Mouse (Mus musculus): ENCODE measurements around the gene Slc28a3. TPM values are rescaled to one million over a fixed set of nuclear protein-coding genes. Genes with fewer than 3 reads are reported as not detected.
A peak's percentile ranks its signal among the peaks of the same experiment; 100 is the strongest.

The Slc28a3 gene
- polyA plus RNA-seq, 1 experiment from 2014 or later: 2.3 TPM

- Histone ChIP-seq H3K4me2 (ENCODE audit: low read depth, low read length) (no peak overlapping the region), H3K36me3 (ENCODE audit: control insufficient read depth, insufficient read depth, low read length) (no peaks in the 10 kb centered on the region), H3K4me3 (replicated peaks; ENCODE audit: low read length) (no peak overlapping the region), H3K9me3 (replicated peaks; ENCODE audit: control insufficient read depth, low read length) (no peaks in the 10 kb centered on the region), H3K27ac (ENCODE audit: low read length) (peak overlapping the region; percentile 72; the same call in 1 of the 2 replicates), H3K4me1 (ENCODE audit: control insufficient read depth, insufficient read depth, low read length) (peaks cover 12% of the 10 kb centered on the region; the same call in 1 of the 2 replicates), H3K27me3 (ENCODE audit: control insufficient read depth, insufficient read depth, low read length) (no peaks in the 10 kb centered on the region; the same call in 1 of the 2 replicates), H3K9ac (ENCODE audit: low read length) (no peak overlapping the region)
- 28% methylated on average over 7 of the region's 7 CpGs for WGBS
- ATAC-seq (ENCODE audit: insufficient read depth, low FRiP score): no peak
These were observed 63.1 kb downstream of the Slc28a3 start for GRCm38 (mm10) chr13:58547570-58547969.

- no peak overlapping the region for H3K9ac ChIP-seq (ENCODE audit: low read length)
- 59% methylated on average over 12 of the region's 12 CpGs for WGBS
- H3K9me3 ChIP-seq (replicated peaks; ENCODE audit: control insufficient read depth, low read length): no peaks in the 10 kb centered on the region
- H3K27ac ChIP-seq (ENCODE audit: low read length): no peak overlapping the region
- H3K4me3 ChIP-seq (replicated peaks; ENCODE audit: low read length): no peak overlapping the region
- no peaks in the 10 kb centered on the region for H3K36me3 ChIP-seq (ENCODE audit: control insufficient read depth, insufficient read depth, low read length)
- no peak for ATAC-seq (ENCODE audit: insufficient read depth, low FRiP score)
- no peaks in the 10 kb centered on the region for H3K27me3 ChIP-seq (ENCODE audit: control insufficient read depth, insufficient read depth, low read length)
- peaks cover 10% of the 10 kb centered on the region; the same call in 1 of the 2 replicates for H3K4me1 ChIP-seq (ENCODE audit: control insufficient read depth, insufficient read depth, low read length)
- no peak overlapping the region for H3K4me2 ChIP-seq (ENCODE audit: low read depth, low read length)
These were observed 66.8 kb downstream of the Slc28a3 start for GRCm38 (mm10) chr13:58543688-58544408.

DNA sequence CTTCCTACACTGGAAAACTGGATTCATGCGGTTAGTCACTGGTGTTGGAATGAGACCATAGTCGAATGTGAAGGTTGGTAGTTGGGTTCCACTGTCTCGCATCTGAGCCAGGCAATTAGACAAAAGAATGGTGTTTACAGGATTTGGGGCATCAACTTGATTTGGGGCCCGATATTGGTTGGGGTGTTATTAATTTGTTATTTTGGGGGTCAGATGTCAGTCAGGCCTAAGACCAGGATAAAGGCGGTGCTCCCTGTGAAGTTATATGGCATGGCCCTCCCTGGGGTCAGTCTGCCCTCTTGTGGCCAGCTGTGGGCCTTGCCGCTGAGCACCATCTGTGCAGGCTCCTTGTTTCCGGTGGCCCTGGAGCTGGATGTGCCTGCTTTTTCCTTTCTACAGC, 67.6 kb downstream of the Slc28a3 start:
- no peak overlapping the region for H3K4me3 ChIP-seq (replicated peaks; ENCODE audit: low read length)
- 38% methylated on average over 7 of the region's 7 CpGs for WGBS
- H3K9me3 ChIP-seq (replicated peaks; ENCODE audit: control insufficient read depth, low read length): no peaks in the 10 kb centered on the region
- no peak overlapping the region for H3K27ac ChIP-seq (ENCODE audit: low read length)
- H3K4me1 ChIP-seq (ENCODE audit: control insufficient read depth, insufficient read depth, low read length): peaks cover 4% of the 10 kb centered on the region; the same call in 1 of the 2 replicates
- no peaks in the 10 kb centered on the region for H3K27me3 ChIP-seq (ENCODE audit: control insufficient read depth, insufficient read depth, low read length)
- no peak overlapping the region for H3K9ac ChIP-seq (ENCODE audit: low read length)
- ATAC-seq (ENCODE audit: insufficient read depth, low FRiP score): peak; percentile 61; the same call in 1 of the 2 replicates
- H3K4me2 ChIP-seq (ENCODE audit: low read depth, low read length): no peak overlapping the region
- no peaks in the 10 kb centered on the region for H3K36me3 ChIP-seq (ENCODE audit: control insufficient read depth, insufficient read depth, low read length)

GRCm38 (mm10) chr13:58542601-58543041, 68.1 kb downstream of the Slc28a3 start:
- 71% methylated on average over 10 of the region's 10 CpGs for WGBS
- peaks cover 4% of the 10 kb centered on the region; the same call in 1 of the 2 replicates for H3K4me1 ChIP-seq (ENCODE audit: control insufficient read depth, insufficient read depth, low read length)
- H3K4me3 ChIP-seq (replicated peaks; ENCODE audit: low read length): no peak overlapping the region
- no peaks in the 10 kb centered on the region for H3K27me3 ChIP-seq (ENCODE audit: control insufficient read depth, insufficient read depth, low read length)
- no peak overlapping the region for H3K27ac ChIP-seq (ENCODE audit: low read length)
- H3K9me3 ChIP-seq (replicated peaks; ENCODE audit: control insufficient read depth, low read length): no peaks in the 10 kb centered on the region
- H3K4me2 ChIP-seq (ENCODE audit: low read depth, low read length): no peak overlapping the region
- ATAC-seq (ENCODE audit: insufficient read depth, low FRiP score): no peak
- no peaks in the 10 kb centered on the region for H3K36me3 ChIP-seq (ENCODE audit: control insufficient read depth, insufficient read depth, low read length)
- no peak overlapping the region for H3K9ac ChIP-seq (ENCODE audit: low read length)

DNA sequence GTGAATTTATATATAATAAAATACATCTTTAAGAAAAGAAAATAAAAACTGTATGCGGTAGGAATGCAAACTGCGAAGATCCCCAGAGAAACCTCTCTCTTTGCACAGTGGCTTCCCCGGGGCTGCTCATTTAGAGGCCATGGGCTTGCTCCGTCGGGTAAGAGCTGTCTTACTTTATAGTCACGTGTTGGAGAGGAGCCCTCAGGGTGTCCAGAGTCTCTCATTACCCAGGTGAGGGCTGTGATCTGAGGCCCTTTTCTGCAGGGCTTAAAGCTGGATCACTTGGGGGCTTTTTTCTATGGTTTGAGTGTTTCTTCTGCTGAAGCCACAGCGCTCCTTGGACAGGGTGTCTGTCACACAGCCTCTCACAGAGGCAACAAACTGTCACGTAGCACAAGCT, 68.5 kb downstream of the Slc28a3 start:
- Histone ChIP-seq H3K9me3 (replicated peaks; ENCODE audit: control insufficient read depth, low read length) (no peaks in the 10 kb centered on the region), H3K9ac (ENCODE audit: low read length) (no peak overlapping the region), H3K4me2 (ENCODE audit: low read depth, low read length) (no peak overlapping the region), H3K4me1 (ENCODE audit: control insufficient read depth, insufficient read depth, low read length) (peaks cover 4% of the 10 kb centered on the region; the same call in 1 of the 2 replicates), H3K36me3 (ENCODE audit: control insufficient read depth, insufficient read depth, low read length) (no peaks in the 10 kb centered on the region), H3K27me3 (ENCODE audit: control insufficient read depth, insufficient read depth, low read length) (no peaks in the 10 kb centered on the region), H3K4me3 (replicated peaks; ENCODE audit: low read length) (no peak overlapping the region), H3K27ac (ENCODE audit: low read length) (no peak overlapping the region)
- 76% methylated on average over 8 of the region's 8 CpGs for WGBS
- no peak for ATAC-seq (ENCODE audit: insufficient read depth, low FRiP score)

- H3K4me2 ChIP-seq (ENCODE audit: low read depth, low read length): no peak overlapping the region
- no peak overlapping the region for H3K4me3 ChIP-seq (replicated peaks; ENCODE audit: low read length)
- no peak overlapping the region for H3K9ac ChIP-seq (ENCODE audit: low read length)
- H3K27ac ChIP-seq (ENCODE audit: low read length): no peak overlapping the region
- no peaks in the 10 kb centered on the region for H3K9me3 ChIP-seq (replicated peaks; ENCODE audit: control insufficient read depth, low read length)
- 79% methylated on average over 4 of the region's 4 CpGs for WGBS
- H3K4me1 ChIP-seq (ENCODE audit: control insufficient read depth, insufficient read depth, low read length): peaks cover 4% of the 10 kb centered on the region; the same call in 1 of the 2 replicates
- no peaks in the 10 kb centered on the region for H3K27me3 ChIP-seq (ENCODE audit: control insufficient read depth, insufficient read depth, low read length)
- ATAC-seq (ENCODE audit: insufficient read depth, low FRiP score): no peak
- no peaks in the 10 kb centered on the region for H3K36me3 ChIP-seq (ENCODE audit: control insufficient read depth, insufficient read depth, low read length)
These were observed 69.1 kb downstream of the Slc28a3 start for GRCm38 (mm10) chr13:58541620-58542019.

DNA sequence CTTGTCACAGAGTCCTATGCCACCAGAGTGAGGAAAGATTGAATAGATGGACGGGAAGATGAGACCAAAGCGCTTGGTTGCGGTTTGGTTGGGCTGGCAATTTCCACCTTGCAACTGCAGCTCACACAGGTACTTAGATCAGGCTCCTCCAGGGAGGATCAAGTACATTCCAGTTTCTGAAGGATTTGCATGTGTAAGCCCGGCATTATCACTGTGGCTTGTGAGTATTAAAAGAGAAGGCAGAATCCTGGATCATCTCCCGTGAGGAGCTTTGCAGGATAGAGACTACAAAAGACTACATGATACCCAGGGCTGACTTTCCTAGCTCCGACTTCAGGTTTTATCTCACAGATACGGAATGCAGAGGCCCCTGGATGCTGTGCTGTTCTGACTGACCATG, 71.7 kb downstream of the Slc28a3 start:
- 77% methylated on average over 7 of the region's 7 CpGs for WGBS
- Histone ChIP-seq H3K27ac (ENCODE audit: low read length) (no peak overlapping the region), H3K9ac (ENCODE audit: low read length) (no peak overlapping the region), H3K4me1 (ENCODE audit: control insufficient read depth, insufficient read depth, low read length) (no peaks in the 10 kb centered on the region), H3K36me3 (ENCODE audit: control insufficient read depth, insufficient read depth, low read length) (no peaks in the 10 kb centered on the region), H3K4me3 (replicated peaks; ENCODE audit: low read length) (no peak overlapping the region), H3K27me3 (ENCODE audit: control insufficient read depth, insufficient read depth, low read length) (no peaks in the 10 kb centered on the region), H3K4me2 (ENCODE audit: low read depth, low read length) (no peak overlapping the region), H3K9me3 (replicated peaks; ENCODE audit: control insufficient read depth, low read length) (no peaks in the 10 kb centered on the region)
- ATAC-seq (ENCODE audit: insufficient read depth, low FRiP score): no peak

- no peak overlapping the region for H3K27ac ChIP-seq (ENCODE audit: low read length)
- H3K4me2 ChIP-seq (ENCODE audit: low read depth, low read length): no peak overlapping the region
- H3K9me3 ChIP-seq (replicated peaks; ENCODE audit: control insufficient read depth, low read length): no peaks in the 10 kb centered on the region
- 63% methylated on average over 4 of the region's 4 CpGs for WGBS
- H3K36me3 ChIP-seq (ENCODE audit: control insufficient read depth, insufficient read depth, low read length): no peaks in the 10 kb centered on the region
- no peaks in the 10 kb centered on the region for H3K27me3 ChIP-seq (ENCODE audit: control insufficient read depth, insufficient read depth, low read length)
- H3K4me3 ChIP-seq (replicated peaks; ENCODE audit: low read length): no peak overlapping the region
- no peak for ATAC-seq (ENCODE audit: insufficient read depth, low FRiP score)
- no peak overlapping the region for H3K9ac ChIP-seq (ENCODE audit: low read length)
- no peaks in the 10 kb centered on the region for H3K4me1 ChIP-seq (ENCODE audit: control insufficient read depth, insufficient read depth, low read length)
These were observed 72.3 kb downstream of the Slc28a3 start for GRCm38 (mm10) chr13:58538366-58538765.

- Histone ChIP-seq H3K9me3 (replicated peaks; ENCODE audit: control insufficient read depth, low read length) (no peaks in the 10 kb centered on the region), H3K4me1 (ENCODE audit: control insufficient read depth, insufficient read depth, low read length) (no peaks in the 10 kb centered on the region), H3K4me3 (replicated peaks; ENCODE audit: low read length) (no peak overlapping the region), H3K27ac (ENCODE audit: low read length) (no peak overlapping the region), H3K9ac (ENCODE audit: low read length) (no peak overlapping the region), H3K4me2 (ENCODE audit: low read depth, low read length) (no peak overlapping the region), H3K36me3 (ENCODE audit: control insufficient read depth, insufficient read depth, low read length) (no peaks in the 10 kb centered on the region), H3K27me3 (ENCODE audit: control insufficient read depth, insufficient read depth, low read length) (no peaks in the 10 kb centered on the region)
- ATAC-seq (ENCODE audit: insufficient read depth, low FRiP score): no peak
- 47% methylated on average over 6 of the region's 6 CpGs for WGBS
These were observed 72.8 kb downstream of the Slc28a3 start for GRCm38 (mm10) chr13:58537916-58538233.
